Mouse (Mus musculus) kidney, postnatal 14 days (tissue): ENCODE results near the gene Hsd17b1.

Experiments
- DNase-seq: peaks from one replicate; pipeline ENCODE4 v3.0.0; 2022; ENCODE audit warnings: mixed read lengths

The Hsd17b1 gene

GRCm38 (mm10) chr11:101062165-101062884 lies 15.9 kb upstream of the Hsd17b1 start:
- peak; percentile 54 for DNase-seq

- DNase-seq = peak; percentile 36
Measured at GRCm38 (mm10) chr11:101062971-101063675, 15.1 kb upstream of the Hsd17b1 start.

- DNase-seq = peak; percentile 62
Measured at GRCm38 (mm10) chr11:101063676-101064327, 14.4 kb upstream of the Hsd17b1 start.

GRCm38 (mm10) chr11:101064462-101064861 lies 13.7 kb upstream of the Hsd17b1 start:
- DNase-seq = no peak

- DNase-seq = no peak
Measured at GRCm38 (mm10) chr11:101065002-101065401, 13.2 kb upstream of the Hsd17b1 start.

GRCm38 (mm10) chr11:101066549-101067412 lies 11.4 kb upstream of the Hsd17b1 start:
- peak; percentile 91 for DNase-seq

- peak; percentile 97 for DNase-seq
Measured at GRCm38 (mm10) chr11:101069391-101070188, 8.6 kb upstream of the Hsd17b1 start, which contains the start of gene Naglu. Naglu (plus strand) TSS chr11:101070012.

GRCm38 (mm10) chr11:101070189-101070527 lies 8.1 kb upstream of the Hsd17b1 start:
- DNase-seq = no peak

- no peak for DNase-seq
Measured at GRCm38 (mm10) chr11:101070987-101071386, 7.2 kb upstream of the Hsd17b1 start.

GRCm38 (mm10) chr11:101071810-101072428 lies 6.3 kb upstream of the Hsd17b1 start:
- no peak for DNase-seq

GRCm38 (mm10) chr11:101079746-101080145 lies 1.5 kb downstream of the Hsd17b1 start:
- DNase-seq = no peak

- DNase-seq = no peak
Measured at GRCm38 (mm10) chr11:101080421-101080820, 2.2 kb downstream of the Hsd17b1 start.

- DNase-seq = no peak
Measured at GRCm38 (mm10) chr11:101081659-101082058, 3.4 kb downstream of the Hsd17b1 start.

- peak; percentile 92 for DNase-seq
Measured at GRCm38 (mm10) chr11:101082208-101083082, 4.2 kb downstream of the Hsd17b1 start, which contains the start of gene Coasy. Coasy (plus strand) TSS chr11:101082565.

GRCm38 (mm10) chr11:101083083-101083697 lies 5.0 kb downstream of the Hsd17b1 start:
- DNase-seq = peak; percentile 69

GRCm38 (mm10) chr11:101084246-101084645 lies 6.0 kb downstream of the Hsd17b1 start:
- DNase-seq = no peak

- DNase-seq = no peak
Measured at GRCm38 (mm10) chr11:101084811-101085210, 6.6 kb downstream of the Hsd17b1 start.

GRCm38 (mm10) chr11:101085617-101086322 lies 7.6 kb downstream of the Hsd17b1 start:
- DNase-seq = no peak

GRCm38 (mm10) chr11:101086323-101086674 lies 8.1 kb downstream of the Hsd17b1 start:
- DNase-seq = peak; percentile 35
